Comparison of ENCODE assay signal across 28 mouse cellular contexts in genomic region chr7:51657152-51657551, GRCm38 (mm10). TPM values are rescaled to one million over a fixed set of nuclear protein-coding genes. Genes with fewer than 3 reads are reported as not detected.
"Had no signal": no experiment of that assay in that cellular context is flagged by ENCODE, and none has a peak within 500 bp of the region (broad histone marks: within the 10 kb centered on the region; RNA-seq: fewer than 3 reads in every experiment).

No protein-coding gene starts in this region.

- H3K4me1 ChIP-seq: embryonic facial prominence, embryonic 10.5 days; embryonic facial prominence, embryonic 12.5 days; embryonic facial prominence, embryonic 13.5 days; embryonic facial prominence, embryonic 15.5 days; forebrain, embryonic 10.5 days; forebrain, embryonic 12.5 days; forebrain, embryonic 13.5 days had no signal

- H3K9me3 ChIP-seq: embryonic facial prominence, embryonic 10.5 days; embryonic facial prominence, embryonic 12.5 days; embryonic facial prominence, embryonic 13.5 days; embryonic facial prominence, embryonic 15.5 days; forebrain, embryonic 10.5 days; forebrain, embryonic 12.5 days; forebrain, embryonic 13.5 days; forebrain, embryonic 15.5 days had no signal

- H3K27me3 ChIP-seq: embryonic facial prominence, embryonic 12.5 days; embryonic facial prominence, embryonic 13.5 days; embryonic facial prominence, embryonic 15.5 days; forebrain, embryonic 12.5 days; forebrain, embryonic 13.5 days; forebrain, embryonic 15.5 days had no signal

- H3K9ac ChIP-seq: embryonic facial prominence, embryonic 12.5 days; embryonic facial prominence, embryonic 13.5 days; embryonic facial prominence, embryonic 15.5 days; forebrain, embryonic 12.5 days; forebrain, embryonic 13.5 days; forebrain, embryonic 15.5 days; forebrain, postnatal 0 days had no signal

- H3K27ac ChIP-seq: embryonic facial prominence, embryonic 10.5 days; embryonic facial prominence, embryonic 12.5 days; embryonic facial prominence, embryonic 13.5 days; embryonic facial prominence, embryonic 15.5 days; forebrain, embryonic 10.5 days; forebrain, embryonic 12.5 days; forebrain, embryonic 13.5 days; forebrain, embryonic 15.5 days; gastrocnemius, adult 2 months had no signal

- DNase-seq: cerebellum, adult 2 months; cerebellum, adult 8-10 months; cerebellum, adult 9-10 months; cerebellum, adult 9-11 months; cerebellum, postnatal 10 days; cerebellum, postnatal 14 days; cerebellum, postnatal 25 days; cerebellum, postnatal 36 days; embryo, embryonic 11 days; forebrain, postnatal 0 days; gastrocnemius, adult 2 months; gastrocnemius, postnatal 10 days; gastrocnemius, postnatal 14 days; gastrocnemius, postnatal 25 days; gastrocnemius, postnatal 36 days; heart, adult 11 months; heart, adult 18-20 months had no signal

- ATAC-seq: forebrain, embryonic 13.5 days; forebrain, embryonic 14.5 days; forebrain, embryonic 15.5 days; forebrain, embryonic 16.5 days; forebrain, postnatal 0 days had no signal

- H3K4me3 ChIP-seq: embryonic facial prominence, embryonic 10.5 days; embryonic facial prominence, embryonic 12.5 days; embryonic facial prominence, embryonic 13.5 days; embryonic facial prominence, embryonic 15.5 days; erythroblast, embryonic 14.5 days; forebrain, embryonic 10.5 days; forebrain, embryonic 12.5 days; forebrain, embryonic 13.5 days; forebrain, embryonic 15.5 days; gastrocnemius, adult 2 months had no signal

- H3K4me2 ChIP-seq: embryonic facial prominence, embryonic 12.5 days; embryonic facial prominence, embryonic 13.5 days; embryonic facial prominence, embryonic 15.5 days; forebrain, embryonic 12.5 days; forebrain, embryonic 13.5 days; forebrain, embryonic 15.5 days had no signal

- H3K36me3 ChIP-seq: embryonic facial prominence, embryonic 10.5 days; embryonic facial prominence, embryonic 12.5 days; embryonic facial prominence, embryonic 13.5 days; embryonic facial prominence, embryonic 15.5 days; forebrain, embryonic 10.5 days; forebrain, embryonic 12.5 days; forebrain, embryonic 15.5 days had no signal

RNA-seq across cellular contexts. Expression of gene Slc17a6, which starts 35.3 kb away (rescaled TPM):
- polyA plus RNA-seq: erythroblast, embryonic 14.5 days had no signal
